Mouse (Mus musculus): ENCODE data around the gene Mcrip1. TPM values are rescaled to one million over a fixed set of nuclear protein-coding genes. Genes with fewer than 3 reads are reported as not detected.

The Mcrip1 gene
- polyA plus RNA-seq, 1 experiment from 2014 or later, result 237 TPM

DNA sequence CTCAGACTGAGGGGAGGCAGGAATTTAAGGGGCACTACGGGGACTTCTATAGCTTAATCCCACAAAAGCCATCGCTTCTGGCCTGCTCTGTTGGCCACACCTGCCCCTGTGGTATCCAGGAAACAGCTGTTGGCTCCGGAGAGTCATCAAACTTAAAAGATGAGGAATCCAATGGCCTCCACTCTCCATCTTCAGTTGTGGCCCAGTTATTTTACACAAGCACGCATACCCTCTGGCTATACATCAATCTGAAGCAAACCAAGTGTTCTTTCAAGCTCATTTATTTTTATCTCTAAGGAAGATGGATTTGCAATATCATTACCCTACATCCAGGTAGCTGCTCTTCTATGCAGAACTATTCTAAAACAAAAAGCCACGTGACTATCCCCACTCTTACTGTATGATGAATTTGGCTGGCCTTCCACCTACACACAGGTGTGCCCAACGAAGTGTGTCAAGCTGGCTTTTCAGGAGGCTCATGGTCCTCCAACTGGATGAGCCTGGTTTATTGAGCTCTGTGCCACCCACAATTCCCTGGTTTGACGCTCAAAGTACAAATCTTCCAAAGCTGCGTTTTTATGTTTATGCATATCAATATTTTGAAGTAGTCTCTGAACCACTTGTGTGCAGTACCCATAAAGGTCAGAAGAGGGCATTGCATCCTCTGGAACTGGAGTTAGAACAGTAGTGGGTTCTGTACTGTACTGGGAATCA, 32.9 kb upstream of the Mcrip1 start:
- no peaks in the 10 kb centered on the region; the same call in 1 of the 2 replicates for H3K9me3 ChIP-seq (ENCODE audit: control insufficient read depth, low read length)
- ATAC-seq (ENCODE audit: low FRiP score) (no peak; the same call in 1 of the 2 replicates), DNase-seq (ENCODE audit: low spot score, missing footprints) (peak; percentile 89)
- H3K27me3 ChIP-seq (ENCODE audit: control insufficient read depth, insufficient read depth, low read length), result no peaks in the 10 kb centered on the region
- H3K27ac ChIP-seq (ENCODE audit: low read depth, low read length), result peak overlapping the region; percentile 91
- H3K9ac ChIP-seq (ENCODE audit: low read length), result peak overlapping the region; percentile 96
- H3K4me1 ChIP-seq (ENCODE audit: control insufficient read depth, insufficient read depth, low read length), result peaks cover 22% of the 10 kb centered on the region
- peaks cover 31% of the 10 kb centered on the region for H3K36me3 ChIP-seq (ENCODE audit: control insufficient read depth, insufficient read depth, low read length)
- peak overlapping the region; percentile 96 for H3K4me2 ChIP-seq
- peak overlapping the region; percentile 100 for H3K4me3 ChIP-seq (ENCODE audit: low read depth, low read length)
- WGBS, result 70% methylated on average over 8 of the region's 8 CpGs

GRCm38 (mm10) chr11:120581490-120582267, 32.2 kb upstream of the Mcrip1 start, which contains the start of gene Arhgdia:
Gene Arhgdia, minus strand, starts transcription at chr11:120581624.
- Histone ChIP-seq H3K27me3 (ENCODE audit: control insufficient read depth, insufficient read depth, low read length) (no peaks in the 10 kb centered on the region), H3K4me2 (peak within 1 kb of the TSS; percentile 96), H3K9me3 (ENCODE audit: control insufficient read depth, low read length) (no peaks in the 10 kb centered on the region; the same call in 1 of the 2 replicates), H3K4me3 (ENCODE audit: low read depth, low read length) (peak within 1 kb of the TSS; percentile 100), H3K9ac (ENCODE audit: low read length) (peak within 1 kb of the TSS; percentile 96), H3K36me3 (ENCODE audit: control insufficient read depth, insufficient read depth, low read length) (peaks cover 31% of the 10 kb centered on the region), H3K4me1 (ENCODE audit: control insufficient read depth, insufficient read depth, low read length) (peaks cover 22% of the 10 kb centered on the region), H3K27ac (ENCODE audit: low read depth, low read length) (peak within 1 kb of the TSS; percentile 91)
- DNase-seq (ENCODE audit: low spot score, missing footprints) (peak; percentile 99), ATAC-seq (ENCODE audit: low FRiP score) (peak; percentile 67)
- 5% methylated on average over 62 of the region's 75 CpGs for WGBS

GRCm38 (mm10) chr11:120580871-120581331, 31.4 kb upstream of the Mcrip1 start:
- H3K4me3 ChIP-seq (ENCODE audit: low read depth, low read length), result peak overlapping the region; percentile 100
- H3K9ac ChIP-seq (ENCODE audit: low read length), result peak overlapping the region; percentile 96
- peak; percentile 93 for DNase-seq (ENCODE audit: low spot score, missing footprints)
- H3K4me1 ChIP-seq (ENCODE audit: control insufficient read depth, insufficient read depth, low read length), result peaks cover 22% of the 10 kb centered on the region
- ATAC-seq (ENCODE audit: low FRiP score), result peak; percentile 25; the same call in 1 of the 2 replicates
- H3K36me3 ChIP-seq (ENCODE audit: control insufficient read depth, insufficient read depth, low read length), result peaks cover 29% of the 10 kb centered on the region
- H3K9me3 ChIP-seq (ENCODE audit: control insufficient read depth, low read length), result no peaks in the 10 kb centered on the region; the same call in 1 of the 2 replicates
- WGBS, result under 1% methylated on average over 33 of the region's 44 CpGs
- peak overlapping the region; percentile 96 for H3K4me2 ChIP-seq
- H3K27ac ChIP-seq (ENCODE audit: low read depth, low read length), result peak overlapping the region; percentile 91
- no peaks in the 10 kb centered on the region for H3K27me3 ChIP-seq (ENCODE audit: control insufficient read depth, insufficient read depth, low read length)

DNA sequence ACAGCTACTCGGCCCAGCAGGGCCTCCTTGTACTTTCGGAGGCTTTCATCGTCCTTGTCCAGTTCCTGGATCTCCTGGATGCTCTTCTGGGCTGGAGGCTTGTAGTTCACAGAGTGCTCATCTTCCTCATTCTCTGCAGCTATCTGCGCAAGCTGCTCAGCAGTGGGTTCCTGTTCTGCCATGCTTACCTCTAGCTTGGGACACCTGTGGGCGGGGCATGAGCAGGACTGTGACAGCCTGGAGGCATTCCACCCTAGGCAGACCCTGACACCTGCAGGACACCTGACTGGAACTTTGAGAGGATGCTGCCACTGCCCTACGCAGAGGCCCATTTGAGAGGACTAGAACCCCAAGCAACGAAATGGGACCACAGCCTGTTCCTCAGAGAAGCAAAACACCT, 30.7 kb upstream of the Mcrip1 start:
- Histone ChIP-seq H3K4me2 (peak overlapping the region; percentile 96), H3K27ac (ENCODE audit: low read depth, low read length) (no peak overlapping the region), H3K36me3 (ENCODE audit: control insufficient read depth, insufficient read depth, low read length) (peaks cover 25% of the 10 kb centered on the region), H3K4me3 (ENCODE audit: low read depth, low read length) (peak overlapping the region; percentile 100), H3K9me3 (ENCODE audit: control insufficient read depth, low read length) (no peaks in the 10 kb centered on the region; the same call in 1 of the 2 replicates), H3K4me1 (ENCODE audit: control insufficient read depth, insufficient read depth, low read length) (peaks cover 22% of the 10 kb centered on the region), H3K9ac (ENCODE audit: low read length) (peak overlapping the region; percentile 96), H3K27me3 (ENCODE audit: control insufficient read depth, insufficient read depth, low read length) (no peaks in the 10 kb centered on the region)
- WGBS, result 65% methylated on average over 7 of the region's 7 CpGs
- ATAC-seq (ENCODE audit: low FRiP score) (no peak), DNase-seq (ENCODE audit: low spot score, missing footprints) (no peak)

DNA sequence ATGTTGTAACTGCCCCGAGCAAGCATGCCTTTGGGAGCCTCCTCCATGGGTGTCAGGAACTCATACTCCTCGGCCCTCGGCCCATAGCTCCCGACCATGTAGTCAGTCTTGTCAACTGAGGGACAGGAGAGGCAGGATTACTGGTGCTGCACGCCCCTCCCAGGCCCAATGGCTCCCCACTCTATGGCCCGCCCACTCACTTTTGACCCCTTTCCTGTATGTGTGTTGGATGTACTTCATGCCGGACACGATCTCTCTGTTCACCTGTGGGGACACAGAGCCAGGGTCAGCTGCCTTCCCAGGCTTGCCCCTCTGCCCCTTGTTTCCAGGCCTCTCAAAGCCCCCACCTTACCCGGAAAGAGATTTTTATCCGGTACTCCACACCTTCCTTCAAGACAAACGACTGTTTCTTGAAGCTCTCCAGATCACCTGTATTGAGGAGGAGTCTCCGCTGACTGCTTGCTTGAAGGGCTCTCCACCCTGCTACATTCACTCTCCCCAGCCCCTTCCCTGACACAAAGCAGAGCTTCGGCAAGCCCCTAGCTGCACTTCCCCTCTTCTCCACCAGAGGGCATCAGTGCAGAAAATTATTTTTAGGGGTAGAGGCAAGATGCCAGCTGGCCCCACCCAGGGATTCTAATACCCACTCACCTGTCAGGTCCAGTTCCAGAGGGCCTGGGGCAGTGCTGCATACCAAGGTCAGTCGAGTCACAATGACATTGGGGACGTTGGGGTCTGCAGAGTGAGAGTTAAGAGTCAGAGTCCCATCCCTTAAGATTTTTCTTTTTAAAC, 30.0 kb upstream of the Mcrip1 start:
- Histone ChIP-seq H3K9me3 (ENCODE audit: control insufficient read depth, low read length) (no peaks in the 10 kb centered on the region; the same call in 1 of the 2 replicates), H3K36me3 (ENCODE audit: control insufficient read depth, insufficient read depth, low read length) (peaks cover 24% of the 10 kb centered on the region), H3K27ac (ENCODE audit: low read depth, low read length) (no peak overlapping the region; the same call in 1 of the 2 replicates), H3K9ac (ENCODE audit: low read length) (peak overlapping the region; percentile 96), H3K27me3 (ENCODE audit: control insufficient read depth, insufficient read depth, low read length) (no peaks in the 10 kb centered on the region), H3K4me1 (ENCODE audit: control insufficient read depth, insufficient read depth, low read length) (peaks cover 22% of the 10 kb centered on the region), H3K4me3 (ENCODE audit: low read depth, low read length) (peak overlapping the region; percentile 100), H3K4me2 (peak overlapping the region; percentile 96)
- WGBS, result 68% methylated on average over 15 of the region's 15 CpGs
- ATAC-seq (ENCODE audit: low FRiP score), result no peak
- peak; percentile 99 for DNase-seq (ENCODE audit: low spot score, missing footprints)

DNA sequence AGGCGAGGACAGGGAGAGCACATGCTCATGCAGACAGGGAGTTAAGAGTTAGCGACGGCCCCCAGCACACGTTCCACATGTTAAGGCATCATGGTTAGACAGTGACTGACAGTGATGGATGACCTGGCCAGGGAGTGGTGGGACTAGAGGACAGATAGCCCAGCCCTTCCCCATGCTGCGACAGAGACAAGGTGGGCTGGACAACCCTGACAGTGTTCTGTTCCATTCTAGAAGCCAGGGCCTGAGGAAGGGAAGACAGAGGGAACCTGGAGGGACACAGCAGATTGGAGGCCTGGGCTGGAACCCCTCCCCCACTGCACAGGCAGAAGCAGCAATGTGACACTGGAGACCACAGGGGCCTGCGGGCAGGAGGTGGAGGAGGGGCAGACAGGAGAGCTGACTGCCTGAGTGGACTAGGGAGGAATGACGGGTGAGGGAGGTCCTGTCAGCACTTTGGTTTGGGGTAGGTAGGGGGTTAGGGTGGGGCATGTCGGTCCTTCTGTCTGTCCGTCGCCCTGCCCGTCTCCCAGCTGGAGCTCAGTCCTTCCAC, 29.2 kb upstream of the Mcrip1 start:
- Histone ChIP-seq H3K9me3 (ENCODE audit: control insufficient read depth, low read length) (no peaks in the 10 kb centered on the region; the same call in 1 of the 2 replicates), H3K4me3 (ENCODE audit: low read depth, low read length) (no peak overlapping the region; the same call in 1 of the 2 replicates), H3K9ac (ENCODE audit: low read length) (no peak overlapping the region), H3K27me3 (ENCODE audit: control insufficient read depth, insufficient read depth, low read length) (no peaks in the 10 kb centered on the region), H3K4me1 (ENCODE audit: control insufficient read depth, insufficient read depth, low read length) (peaks cover 26% of the 10 kb centered on the region), H3K4me2 (no peak overlapping the region), H3K27ac (ENCODE audit: low read depth, low read length) (no peak overlapping the region), H3K36me3 (ENCODE audit: control insufficient read depth, insufficient read depth, low read length) (peaks cover 24% of the 10 kb centered on the region)
- no peak for DNase-seq (ENCODE audit: low spot score, missing footprints)
- ATAC-seq (ENCODE audit: low FRiP score), result no peak
- 88% methylated on average over 11 of the region's 11 CpGs for WGBS

GRCm38 (mm10) chr11:120578024-120578693, 28.6 kb upstream of the Mcrip1 start:
- Histone ChIP-seq H3K27ac (ENCODE audit: low read depth, low read length) (no peak overlapping the region), H3K9me3 (ENCODE audit: control insufficient read depth, low read length) (no peaks in the 10 kb centered on the region), H3K9ac (ENCODE audit: low read length) (no peak overlapping the region), H3K4me3 (ENCODE audit: low read depth, low read length) (no peak overlapping the region), H3K36me3 (ENCODE audit: control insufficient read depth, insufficient read depth, low read length) (peaks cover 22% of the 10 kb centered on the region), H3K27me3 (ENCODE audit: control insufficient read depth, insufficient read depth, low read length) (no peaks in the 10 kb centered on the region), H3K4me2 (no peak overlapping the region), H3K4me1 (ENCODE audit: control insufficient read depth, insufficient read depth, low read length) (peaks cover 26% of the 10 kb centered on the region)
- WGBS, result 93% methylated on average over 10 of the region's 10 CpGs
- ATAC-seq (ENCODE audit: low FRiP score) (no peak), DNase-seq (ENCODE audit: low spot score, missing footprints) (no peak)
